Mouse (Mus musculus): ENCODE data around the gene Tmem140.

- TF ChIP-seq EP300 (IDR thresholded peaks at IDR 0.05; ENCODE audit: low read depth) = no peak
- TF ChIP-seq CTCF (IDR thresholded peaks at IDR 0.05; ENCODE audit: low read depth) = no peak
These were observed 56.2 kb downstream of the Tmem140 start for GRCm38 (mm10) chr6:34919146-34919545.
